Mouse (Mus musculus) stomach, postnatal 0 days (tissue): ENCODE measurements around the gene Ankrd42.

ENCODE experiments used
- CTCF ChIP-seq: IDR thresholded peaks from 2 replicates; pipeline ENCODE4 v1.5.1; 2016; ENCODE audit warnings: antibody characterized with exemption, low read depth, mild to moderate bottlenecking, moderate library complexity
- EP300 ChIP-seq: optimal IDR thresholded peaks from 2 replicates; pipeline ENCODE3; 2016; ENCODE audit warnings: antibody characterized with exemption

DNA sequence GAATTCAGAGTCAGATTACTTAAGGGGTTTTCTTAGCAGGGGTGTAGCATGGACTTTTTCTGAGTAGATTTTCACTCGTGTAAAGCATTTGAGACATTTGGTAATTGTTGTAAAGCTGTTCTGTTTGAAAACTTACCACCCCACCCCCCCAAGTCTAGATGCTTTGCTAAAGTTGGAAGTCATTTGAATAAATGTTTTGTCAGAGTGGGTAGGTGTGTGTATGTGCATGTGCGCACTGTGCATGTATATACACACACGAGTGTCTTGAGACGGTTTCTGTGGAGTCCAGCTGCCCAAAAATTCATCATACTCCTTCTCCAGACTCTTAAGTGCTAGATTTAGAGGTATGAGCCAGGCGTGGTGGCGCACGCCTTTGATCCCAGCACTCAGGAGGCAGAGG is 53.4 kb downstream of the Ankrd42 start:
- TF ChIP-seq CTCF (no peak), EP300 (no peak)
